Mouse (Mus musculus) T-helper 1 cell (primary cell): ENCODE data around the gene Bbx.

Experiments
- in situ Hi-C: fragments of 300-600 bp; cut with MboI, MseI; formaldehyde crosslinking; loops from one replicate; pipeline ENCODE4 v1.15.1; 2025; ENCODE audit warnings: high pct_unique_total_duplicates

Gene Bbx

DNA sequence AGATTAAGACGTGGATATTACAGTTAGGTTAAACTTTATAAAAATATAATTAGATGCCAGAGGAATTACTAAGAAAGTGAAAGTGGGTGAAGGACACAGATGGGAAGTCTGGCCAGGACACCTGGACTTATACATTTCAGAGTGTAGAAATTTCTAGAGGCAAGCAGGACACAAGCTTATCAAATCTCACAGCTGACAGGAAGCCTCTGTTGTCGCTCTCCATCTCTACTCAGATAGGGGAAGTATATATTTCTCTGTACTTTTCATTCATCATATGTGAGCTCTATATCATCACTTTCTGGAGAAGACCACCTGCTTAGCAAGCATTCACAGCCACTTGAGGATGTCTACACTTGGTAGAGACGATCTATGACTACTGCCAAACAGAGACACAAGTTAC lies 113.9 kb downstream of the Bbx start:
- in situ Hi-C loops = no loop called here

GRCm38 (mm10) chr16:50315349-50315969 lies 116.7 kb downstream of the Bbx start:
- in situ Hi-C loops = no loop called here

GRCm38 (mm10) chr16:50311588-50311987 lies 120.6 kb downstream of the Bbx start:
- in situ Hi-C loops = no loop called here

DNA sequence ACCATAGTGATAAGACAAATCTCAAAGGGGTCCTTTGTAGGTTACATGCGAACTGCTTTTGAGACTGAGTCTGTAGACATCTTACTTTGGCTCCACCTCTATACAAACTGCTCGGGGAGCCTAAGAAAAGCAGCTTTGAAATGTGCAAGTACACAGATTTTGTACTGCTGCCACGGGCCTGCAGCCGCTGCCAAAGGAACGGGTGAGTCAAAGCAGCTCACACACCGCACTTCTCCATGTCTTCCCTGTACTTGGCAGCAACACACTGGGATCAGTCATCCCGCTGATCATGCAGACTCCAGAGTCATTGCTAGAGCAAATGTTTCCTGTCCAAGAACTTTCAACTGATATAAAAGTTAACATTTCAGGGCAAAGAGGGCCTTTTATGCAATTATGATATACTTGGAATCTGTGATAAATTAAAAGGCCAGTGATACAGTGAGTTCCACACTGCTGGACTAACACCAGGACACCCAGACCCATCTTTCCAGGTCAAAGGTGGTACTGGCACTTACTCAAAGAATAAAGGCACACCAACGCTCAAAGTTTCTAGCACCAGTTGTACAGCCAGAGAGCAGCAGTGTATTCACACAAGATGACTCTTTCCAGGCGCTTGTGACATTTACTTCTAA lies 122.7 kb downstream of the Bbx start:
- in situ Hi-C loops = no loop called here

DNA sequence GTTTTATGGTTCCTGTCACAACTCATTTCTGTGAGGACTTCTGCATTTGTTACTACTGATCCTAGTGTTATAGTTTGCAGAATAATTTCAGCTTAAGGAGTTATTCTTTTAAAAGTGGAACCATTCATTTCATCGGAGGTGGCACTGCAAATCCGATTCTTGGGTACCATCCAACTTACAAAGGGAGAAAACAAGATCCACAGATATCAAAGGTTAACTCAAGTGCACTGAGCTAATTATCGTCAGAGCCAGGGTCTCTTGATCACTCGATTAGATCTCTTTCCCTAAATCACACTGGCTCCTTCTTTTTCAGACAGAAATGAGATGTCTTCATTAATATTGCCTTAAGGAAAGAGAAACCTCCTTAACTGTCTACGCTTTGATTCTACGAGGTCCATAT lies 123.9 kb downstream of the Bbx start:
- in situ Hi-C loops = no loop called here

DNA sequence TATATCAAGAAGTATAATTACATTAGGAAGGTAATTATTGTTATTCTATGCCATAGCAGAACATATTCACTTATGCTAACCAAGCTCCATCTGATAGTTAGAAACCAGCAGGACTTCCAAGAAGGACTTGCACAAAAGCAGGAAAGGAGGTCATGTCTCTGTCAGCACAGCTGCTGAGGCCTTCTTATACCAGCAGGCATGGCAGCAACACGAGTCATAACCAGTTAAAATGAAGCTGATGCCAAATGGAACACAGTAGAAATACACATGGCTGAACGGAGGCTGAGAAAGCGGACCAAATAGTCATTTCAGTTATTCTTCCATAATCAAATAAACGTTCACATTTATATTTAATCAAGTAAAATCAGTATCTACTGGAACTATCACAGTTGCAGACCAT lies 125.0 kb downstream of the Bbx start:
- in situ Hi-C loops = no loop called here

DNA sequence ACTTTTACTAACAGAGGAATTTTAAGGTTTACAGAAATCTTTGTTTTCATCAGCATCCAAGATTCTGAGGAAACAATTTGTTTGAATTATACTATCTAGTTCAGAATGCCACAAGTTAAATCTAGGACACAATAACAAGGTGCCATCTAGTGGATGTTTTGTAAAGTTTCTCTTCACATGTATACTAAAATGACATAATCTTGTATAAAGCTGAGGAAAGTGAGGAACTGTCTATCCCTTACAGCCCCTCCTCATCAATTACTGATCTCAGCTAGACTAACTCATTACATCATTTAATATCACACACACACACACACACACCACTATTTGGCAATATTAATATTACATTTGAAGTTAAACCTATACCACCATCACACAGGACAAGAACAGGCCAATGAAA lies 125.5 kb downstream of the Bbx start:
- in situ Hi-C loops = no loop called here

DNA sequence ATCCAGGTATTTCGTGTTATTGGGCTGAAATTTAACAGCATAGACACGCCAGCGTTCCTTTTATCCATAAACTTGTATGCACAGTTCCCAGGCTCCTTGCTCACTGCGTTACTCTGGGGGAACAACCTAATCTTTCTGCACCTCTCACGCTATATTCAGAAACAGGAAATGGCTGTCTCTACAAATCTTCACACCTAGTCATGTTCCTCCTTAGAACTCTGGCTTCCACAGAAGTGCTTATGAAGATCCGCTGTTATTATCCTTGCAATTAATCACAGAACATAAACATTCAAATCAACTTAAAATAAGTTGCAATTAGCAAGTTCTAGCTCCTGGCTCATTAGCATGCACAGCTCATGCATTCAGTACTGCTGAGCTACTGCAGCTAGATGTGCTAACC lies 127.0 kb downstream of the Bbx start:
- in situ Hi-C loops = no loop called here

DNA sequence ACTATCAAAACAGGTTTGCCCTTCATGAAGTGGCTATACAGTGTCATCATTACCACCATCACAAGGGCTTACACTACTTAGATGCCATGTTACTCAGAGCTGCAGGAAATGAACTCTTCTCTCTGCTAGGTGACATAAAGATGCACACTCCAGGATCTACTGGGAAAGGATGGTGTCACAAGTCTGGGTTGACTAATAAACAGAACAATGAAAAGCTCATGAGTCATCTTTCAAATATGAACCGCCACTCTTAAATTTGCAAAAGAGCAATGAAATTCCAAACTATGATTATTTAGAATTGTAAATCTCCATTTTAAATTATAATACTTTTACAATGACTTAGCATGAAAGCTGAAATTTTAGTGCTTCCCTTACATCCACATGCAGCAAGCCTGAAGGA lies 129.6 kb downstream of the Bbx start:
- in situ Hi-C loops = no loop called here

- in situ Hi-C loops = no loop called here
Measured at GRCm38 (mm10) chr16:50298743-50299443, 133.3 kb downstream of the Bbx start.

- in situ Hi-C loops = no loop called here
Measured at GRCm38 (mm10) chr16:50293502-50294228, 138.5 kb downstream of the Bbx start.

GRCm38 (mm10) chr16:50292834-50293233 lies 139.4 kb downstream of the Bbx start:
- in situ Hi-C loops = no loop called here

DNA sequence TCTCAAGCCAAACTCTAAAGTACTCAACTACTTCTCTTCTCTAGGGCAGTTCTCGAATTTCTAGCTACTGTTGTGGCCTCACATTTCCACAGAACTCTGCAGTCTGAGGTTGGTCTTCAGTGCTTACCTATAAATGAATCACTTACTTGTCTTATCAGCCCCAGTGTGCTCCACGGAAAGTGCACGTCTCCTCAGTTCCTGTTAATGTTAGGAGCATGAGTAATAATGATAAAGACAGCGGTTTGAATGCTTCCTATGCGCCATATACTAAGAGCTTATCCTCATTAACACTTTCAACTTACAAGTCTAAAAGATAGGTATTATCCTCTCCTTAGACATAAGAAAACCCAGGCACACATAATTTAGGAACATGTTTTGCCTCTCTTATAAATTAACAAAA lies 142.4 kb downstream of the Bbx start:
- in situ Hi-C loops = no loop called here

GRCm38 (mm10) chr16:50272813-50273212 lies 159.4 kb downstream of the Bbx start:
- in situ Hi-C loops = no loop called here

GRCm38 (mm10) chr16:50262647-50263046 lies 169.5 kb downstream of the Bbx start:
- in situ Hi-C loops = no loop called here

- in situ Hi-C loops = no loop called here
Measured at GRCm38 (mm10) chr16:50262209-50262608, 170.0 kb downstream of the Bbx start.

- in situ Hi-C loops = no loop called here
Measured at GRCm38 (mm10) chr16:50261741-50262140, 170.4 kb downstream of the Bbx start.

- in situ Hi-C loops = loop anchor here (10.0 kb wide), 1 partner anchor 480 kb away; no protein-coding TSS in a partner anchor
Measured at GRCm38 (mm10) chr16:50254522-50255159, 177.5 kb downstream of the Bbx start.

- in situ Hi-C loops = loop anchor here (10.0 kb wide), 1 partner anchor 483 kb away; no protein-coding TSS in a partner anchor
Measured at GRCm38 (mm10) chr16:50251417-50251975, 180.7 kb downstream of the Bbx start.

- in situ Hi-C loops = loop anchor here (10.0 kb wide), 1 partner anchor 484 kb away; no protein-coding TSS in a partner anchor
Measured at GRCm38 (mm10) chr16:50250469-50250868, 181.7 kb downstream of the Bbx start.

DNA sequence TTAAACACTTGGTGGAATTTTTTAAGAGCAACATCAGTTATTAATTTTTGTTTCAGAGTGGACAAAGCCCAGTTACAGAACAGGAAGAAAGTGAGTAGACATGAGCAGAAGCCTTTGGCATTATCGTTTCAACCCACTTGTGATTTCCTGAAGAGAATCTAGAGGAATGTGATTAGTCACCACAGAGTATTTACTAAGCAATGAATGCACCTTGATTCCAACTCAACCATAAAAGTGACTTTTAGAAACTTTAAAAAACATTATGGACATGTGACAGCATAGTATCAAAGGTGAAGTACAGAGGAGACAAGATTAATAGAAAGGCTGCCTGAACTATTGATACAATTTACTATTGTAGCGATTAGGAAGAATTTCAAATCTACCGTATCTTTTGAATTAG lies 183.2 kb downstream of the Bbx start:
- in situ Hi-C loops = no loop called here
